Mouse (Mus musculus) erythroblast, embryonic 14.5 days (primary cell): ENCODE results near the gene Sox5.

Source experiments
- GATA1 ChIP-seq: IDR thresholded peaks from 2 replicates; pipeline ENCODE4 v1.6.1; 2012; ENCODE audit warnings: low read length, inconsistent platforms, mixed read lengths
- TAL1 ChIP-seq: IDR thresholded peaks from 3 replicates; pipeline ENCODE4 v1.6.1; 2012; ENCODE audit warnings: low read length, inconsistent platforms, mixed read lengths

DNA sequence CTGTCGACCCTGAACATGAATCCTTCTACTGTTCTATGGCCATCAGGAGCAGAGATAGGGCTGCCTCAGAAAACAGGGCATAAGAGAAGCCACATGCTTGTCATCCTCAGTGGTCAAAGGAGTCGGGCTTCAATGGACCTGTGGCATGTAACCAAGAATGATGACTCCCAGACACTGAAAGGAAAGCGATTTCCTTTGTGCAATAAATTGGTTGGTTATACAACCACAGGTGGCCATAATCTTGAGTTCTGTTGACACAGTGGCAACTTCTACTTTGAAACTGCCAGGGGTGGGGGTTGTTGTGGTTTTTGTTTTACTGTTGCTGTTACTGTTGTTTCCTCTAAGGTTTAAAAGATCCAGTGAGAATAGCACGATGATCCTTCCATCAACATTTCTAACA lies 512.1 kb downstream of the Sox5 start:
- TF ChIP-seq GATA1: no peak
- no peak for TF ChIP-seq TAL1
